In the genomic region with DNA sequence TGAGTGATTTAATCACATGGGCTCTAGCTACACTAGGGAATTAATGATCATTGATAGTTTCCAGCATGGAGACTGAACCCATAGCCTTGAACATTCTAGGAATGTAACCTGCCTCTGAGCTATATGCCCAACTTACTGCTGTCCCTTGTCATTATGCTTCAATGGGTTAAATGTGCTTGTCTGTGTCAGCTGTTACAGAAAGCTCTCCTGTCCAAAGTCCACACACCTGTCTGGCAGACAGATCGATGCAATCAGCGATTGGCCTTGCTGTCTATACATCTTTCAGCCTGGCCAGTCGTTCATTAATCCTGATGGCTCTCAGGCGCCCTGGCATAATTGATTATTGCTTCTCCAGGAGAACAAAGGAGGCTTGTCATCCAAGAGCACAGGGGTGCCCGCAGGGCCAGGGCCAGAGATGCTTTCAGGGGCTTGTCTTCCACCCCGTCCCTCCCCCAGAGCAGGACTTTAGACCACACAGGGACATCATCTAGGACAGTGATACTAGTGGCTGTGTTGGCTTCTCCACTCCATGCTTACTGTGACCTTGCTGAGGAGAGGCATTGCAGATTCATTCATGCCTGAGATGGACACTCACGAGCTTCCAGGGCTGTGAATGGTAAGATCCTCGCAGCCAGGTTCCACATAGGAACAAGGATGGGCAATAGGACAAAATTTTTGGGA, we compare ENCODE assay signal across 14 mouse cellular contexts. TPM values are rescaled to one million over a fixed set of nuclear protein-coding genes. Genes with fewer than 3 reads are reported as not detected.
DNase-seq lines count a peak whose midpoint lies in the region; ATAC-seq and TF ChIP-seq lines count a peak whose summit lies in the region.
"Had no signal": no experiment of that assay in that cellular context is flagged by ENCODE, and none has a peak within 500 bp of the region (broad histone marks: within the 10 kb centered on the region; RNA-seq: fewer than 3 reads in every experiment).

No protein-coding gene starts in this region.

- H3K27me3 ChIP-seq in neural tube, embryonic 11.5 days (ENCODE audit: control insufficient read depth, insufficient read depth, low read length): no peaks in the 10 kb centered on the region
- no peaks in the 10 kb centered on the region for H3K27me3 ChIP-seq in liver, embryonic 16.5 days (ENCODE audit: control insufficient read depth, insufficient read depth, low read depth, low read length)
- no peaks in the 10 kb centered on the region for H3K27me3 ChIP-seq in thymus, adult 2 months (ENCODE audit: control insufficient read depth, insufficient read depth, low read length)
- H3K27me3 ChIP-seq: limb, embryonic 13.5 days; Patski had no signal

- H3K4me1 ChIP-seq in neural tube, embryonic 11.5 days (ENCODE audit: control insufficient read depth, insufficient read depth, low read length): 0 out of 2 replicates have a peak, but pooled peaks cover 3% of the 10 kb centered on the region
- no peaks in the 10 kb centered on the region; the same call in 1 of the 2 replicates for H3K4me1 ChIP-seq in liver, embryonic 16.5 days (ENCODE audit: control insufficient read depth, low read depth, low read length)
- H3K4me1 ChIP-seq in thymus, adult 2 months (replicated peaks; ENCODE audit: control insufficient read depth, insufficient read depth, low read length): no peaks in the 10 kb centered on the region
- H3K4me1 ChIP-seq: limb, embryonic 13.5 days had no signal

- H3K9ac ChIP-seq in neural tube, embryonic 11.5 days (ENCODE audit: low read length): no peak overlapping the region
- H3K9ac ChIP-seq in liver, embryonic 16.5 days (ENCODE audit: low read depth, low read length): no peak overlapping the region
- H3K9ac ChIP-seq: limb, embryonic 13.5 days had no signal

- DNase-seq in embryo, embryonic 11 days: peak; percentile 17
- DNase-seq in embryo, embryonic 10.5 days (ENCODE audit: low spot score): no peak
- DNase-seq in neural tube, embryonic 11.5 days (ENCODE audit: low spot score): peak; percentile 27
- no peak for DNase-seq in neural tube, embryonic 10.5 days (ENCODE audit: extremely low spot score, low spot score)
- no peak for DNase-seq in B cell, adult 2 months
- DNase-seq in thymus, adult 2 months: no peak
- no peak for DNase-seq in cerebellum, adult 9-11 months
- DNase-seq: cerebellum, adult 2 months; kidney, postnatal 10 days; right cerebral cortex, postnatal 14 days had no signal

- H3K9me3 ChIP-seq in neural tube, embryonic 11.5 days (ENCODE audit: control insufficient read depth, low read length): no peaks in the 10 kb centered on the region
- H3K9me3 ChIP-seq in liver, embryonic 16.5 days (replicated peaks; ENCODE audit: control insufficient read depth, low read length): no peaks in the 10 kb centered on the region
- H3K9me3 ChIP-seq: limb, embryonic 13.5 days had no signal

- no peak overlapping the region for H3K4me3 ChIP-seq in neural tube, embryonic 11.5 days (ENCODE audit: low read depth, low read length)
- H3K4me3 ChIP-seq in liver, embryonic 16.5 days (ENCODE audit: low read depth, low read length): no peak overlapping the region
- H3K4me3 ChIP-seq in thymus, adult 2 months (ENCODE audit: control insufficient read depth, insufficient read depth, low read length): no peak overlapping the region
- H3K4me3 ChIP-seq: erythroblast, embryonic 14.5 days; limb, embryonic 13.5 days had no signal

- H3K4me2 ChIP-seq in neural tube, embryonic 11.5 days (ENCODE audit: low read depth): no peak overlapping the region
- no peak overlapping the region for H3K4me2 ChIP-seq in liver, embryonic 16.5 days (ENCODE audit: low read depth, low read length)
- H3K4me2 ChIP-seq: limb, embryonic 13.5 days had no signal

- no peak overlapping the region for H3K27ac ChIP-seq in neural tube, embryonic 11.5 days (ENCODE audit: low read depth, low read length)
- H3K27ac ChIP-seq in liver, embryonic 16.5 days (ENCODE audit: low read length): peak overlapping the region; percentile 58
- no peak overlapping the region for H3K27ac ChIP-seq in thymus, adult 2 months (ENCODE audit: control insufficient read depth, insufficient read depth, low read length)
- H3K27ac ChIP-seq: limb, embryonic 13.5 days had no signal

- no peak for TF ChIP-seq POLR2A in thymus, adult 2 months (IDR thresholded peaks at IDR 0.05; ENCODE audit: control insufficient read depth, extremely low read depth, insufficient read depth, low read length, poor library complexity)

- peaks cover 4% of the 10 kb centered on the region for H3K36me3 ChIP-seq in neural tube, embryonic 11.5 days (ENCODE audit: control insufficient read depth, insufficient read depth, low read length)
- H3K36me3 ChIP-seq in liver, embryonic 16.5 days (ENCODE audit: control insufficient read depth, insufficient read depth): peaks cover 9% of the 10 kb centered on the region
- H3K36me3 ChIP-seq in thymus, adult 2 months (ENCODE audit: control insufficient read depth, insufficient read depth, low read length): peaks cover 20% of the 10 kb centered on the region

- no peak for TF ChIP-seq CTCF in thymus, adult 2 months (IDR thresholded peaks at IDR 0.05; ENCODE audit: borderline replicate concordance, control insufficient read depth, extremely low read depth, insufficient read depth, low read length, poor library complexity)

- no peak for ATAC-seq in neural tube, embryonic 11.5 days (ENCODE audit: insufficient read depth, low FRiP score, low TSS enrichment)
- ATAC-seq in liver, embryonic 16.5 days (ENCODE audit: low read depth): peak; percentile 83
- ATAC-seq: Patski had no signal

- WGBS in neural tube, embryonic 11.5 days: 55% methylated on average over 8 of the region's 8 CpGs
- WGBS in liver, embryonic 16.5 days (ENCODE audit: insufficient replicate concordance): 61% methylated on average over 8 of the region's 8 CpGs
- 93% methylated on average over 8 of the region's 8 CpGs for WGBS in thymus, adult 2 months

RNA-seq across cellular contexts. Expression of gene Adi1, which starts 11.3 kb away (rescaled TPM):
- polyA plus RNA-seq in neural tube, embryonic 11.5 days (2014; fragmentation: Nextera tagmentation; extraction: Ambion mirVana): 43.8 and 48.8 TPM in 2 replicates
- polyA plus RNA-seq in liver, embryonic 16.5 days (2015; fragmentation: Nextera tagmentation; extraction: Ambion mirVana): 58.3 and 64.1 TPM in 2 replicates
- polyA plus RNA-seq in thymus, adult 2 months (2012; rRNA removed): 12.4 and 15.8 TPM in 2 replicates

RNA-seq across cellular contexts. Expression of gene Rnaseh1, which starts 36.9 kb away (rescaled TPM):
- 25.7 and 28.5 TPM in 2 replicates for polyA plus RNA-seq in neural tube, embryonic 11.5 days (2014; fragmentation: Nextera tagmentation; extraction: Ambion mirVana)
- 10.1 and 10.5 TPM in 2 replicates for polyA plus RNA-seq in liver, embryonic 16.5 days (2015; fragmentation: Nextera tagmentation; extraction: Ambion mirVana)
- 14.9 and 16.1 TPM in 2 replicates for polyA plus RNA-seq in thymus, adult 2 months (2012; rRNA removed)

RNA-seq across cellular contexts. Expression of gene Rps7, which starts 50.6 kb away (rescaled TPM):
- 639 and 701 TPM in 2 replicates for polyA plus RNA-seq in neural tube, embryonic 11.5 days (2014; fragmentation: Nextera tagmentation; extraction: Ambion mirVana)
- polyA plus RNA-seq in liver, embryonic 16.5 days (2015; fragmentation: Nextera tagmentation; extraction: Ambion mirVana): 287 and 343 TPM in 2 replicates
- 351 and 388 TPM in 2 replicates for polyA plus RNA-seq in thymus, adult 2 months (2012; rRNA removed)

Comparison
In these comparisons a context has a peak if more than half of its experiments do, and no peak if none do; other contexts are left out.
1. DNase-seq: peak in embryo, embryonic 11 days (single experiment) and neural tube, embryonic 11.5 days (single experiment); none in embryo, embryonic 10.5 days (single experiment), neural tube, embryonic 10.5 days (single experiment), B cell, adult 2 months (0 of 2), thymus, adult 2 months (single experiment) and cerebellum, adult 9-11 months (single experiment).